Mouse (Mus musculus) left cerebral cortex, adult 11 months (tissue): Measurements from ENCODE around the gene Ano1.

ENCODE experiments used
- DNase-seq: peaks from one replicate; pipeline ENCODE4 v3.0.0; 2022; ENCODE audit warnings: low spot score

Ano1 gene

GRCm38 (mm10) chr7:144582284-144582980 is 169.3 kb downstream of the Ano1 start, which contains the start of gene Fadd:
Gene Fadd (minus strand): TSS chr7:144582463.
- DNase-seq = peak; percentile 88

- peak; percentile 47 for DNase-seq
These were observed 170.1 kb downstream of the Ano1 start for GRCm38 (mm10) chr7:144581559-144582283.

- DNase-seq = no peak
These were observed 173.9 kb downstream of the Ano1 start for GRCm38 (mm10) chr7:144577876-144578275.

- no peak for DNase-seq
These were observed 179.5 kb downstream of the Ano1 start for GRCm38 (mm10) chr7:144572234-144572633.

- no peak for DNase-seq
These were observed 180.2 kb downstream of the Ano1 start for GRCm38 (mm10) chr7:144571598-144571997.

- no peak for DNase-seq
These were observed 182.3 kb downstream of the Ano1 start for GRCm38 (mm10) chr7:144569428-144569827.

GRCm38 (mm10) chr7:144568091-144568490 is 183.7 kb downstream of the Ano1 start:
- DNase-seq = no peak

- no peak for DNase-seq
These were observed 184.7 kb downstream of the Ano1 start for GRCm38 (mm10) chr7:144566921-144567682.

GRCm38 (mm10) chr7:144563456-144564155 is 188.2 kb downstream of the Ano1 start:
- DNase-seq = no peak

GRCm38 (mm10) chr7:144562016-144562415 is 189.8 kb downstream of the Ano1 start:
- DNase-seq = no peak

GRCm38 (mm10) chr7:144560594-144560993 is 191.2 kb downstream of the Ano1 start:
- no peak for DNase-seq

- DNase-seq = no peak
These were observed 193.2 kb downstream of the Ano1 start for GRCm38 (mm10) chr7:144558552-144558951.

GRCm38 (mm10) chr7:144554123-144554472 is 197.7 kb downstream of the Ano1 start:
- DNase-seq = no peak

- DNase-seq = peak; percentile 96
These were observed 198.3 kb downstream of the Ano1 start, which contains the start of gene Ppfia1 for GRCm38 (mm10) chr7:144553237-144554122. Gene Ppfia1 (minus strand): TSS chr7:144553729.

- no peak for DNase-seq
These were observed 199.5 kb downstream of the Ano1 start for GRCm38 (mm10) chr7:144552274-144552673.

GRCm38 (mm10) chr7:144550811-144551210 is 201.0 kb downstream of the Ano1 start:
- no peak for DNase-seq

GRCm38 (mm10) chr7:144549904-144550566 is 201.7 kb downstream of the Ano1 start:
- no peak for DNase-seq

GRCm38 (mm10) chr7:144545231-144545630 is 206.5 kb downstream of the Ano1 start:
- no peak for DNase-seq

- DNase-seq = no peak
These were observed 210.4 kb downstream of the Ano1 start for GRCm38 (mm10) chr7:144541351-144541750.

GRCm38 (mm10) chr7:144539146-144539545 is 212.6 kb downstream of the Ano1 start:
- no peak for DNase-seq
